Mouse (Mus musculus) stomach, embryonic 14.5 days (tissue): Measurements from ENCODE around the gene Mrpl28. TPM values are rescaled to one million over a fixed set of nuclear protein-coding genes. Genes with fewer than 3 reads are reported as not detected.
A peak's percentile ranks its signal among the peaks of the same experiment; 100 is the strongest.

Source experiments
- ATAC-seq: fragments of 200-750 bp; cut with Nextera tagmentation; 2 replicates; pipeline ENCODE4 v1.8.0; 2017; ENCODE audit warnings: low read depth, moderate TSS enrichment; ENCODE audit not compliant: insufficient number of reproducible peaks, insufficient read depth, low FRiP score
- H3K27ac ChIP-seq: fragments of 300-500 bp; sonication (generic); 2 replicates; pipeline ENCODE4 v1.5.1; 2014; ENCODE audit warnings: mild to moderate bottlenecking, low read length, moderate library complexity, mixed read lengths
- H3K27me3 ChIP-seq: fragments of 300-500 bp; sonication (generic); 2 replicates; pipeline ENCODE4 v1.6.1; 2014; ENCODE audit warnings: low read length, control low read depth, mixed read lengths; ENCODE audit not compliant: control insufficient read depth, insufficient read depth
- H3K36me3 ChIP-seq: fragments of 300-500 bp; sonication (generic); 2 replicates; pipeline ENCODE4 v1.6.1; 2014; ENCODE audit warnings: mild to moderate bottlenecking, control low read depth, low read length, moderate library complexity, mixed read lengths; ENCODE audit not compliant: control insufficient read depth, insufficient read depth
- H3K4me1 ChIP-seq: fragments of 300-500 bp; sonication (generic); 2 replicates; pipeline ENCODE4 v1.6.1; 2014; ENCODE audit warnings: low read length, control low read depth, mixed read lengths; ENCODE audit not compliant: control insufficient read depth, insufficient read depth
- H3K4me2 ChIP-seq: fragments of 300-500 bp; sonication (generic); replicated peaks from 2 replicates; pipeline ENCODE4 v1.6.1; 2014; ENCODE audit warnings: low read depth, low read length, control low read depth
- H3K4me3 ChIP-seq: fragments of 300-500 bp; sonication (generic); 2 replicates; pipeline ENCODE4 v1.5.1; 2014; ENCODE audit warnings: low read depth, low read length, control low read depth
- H3K9ac ChIP-seq: fragments of 300-500 bp; sonication (generic); replicated peaks from 2 replicates; pipeline ENCODE4 v1.6.1; 2014; ENCODE audit warnings: low read depth, mild to moderate bottlenecking, control low read depth, low read length, moderate library complexity, mixed read lengths
- H3K9me3 ChIP-seq: fragments of 300-500 bp; sonication (generic); 2 replicates; pipeline ENCODE4 v1.6.1; 2016; ENCODE audit warnings: low read depth, low read length, control low read depth; ENCODE audit not compliant: control insufficient read depth
- WGBS: fragments of 180-500 bp; shearing (Covaris S2); extraction: QIAGEN DNeasy Blood & Tissue Kit; methylation state at CpG from one replicate; pipeline ENCODE4 v1.1.7; 2014; 5-methylcytosine and 5-hydroxymethylcytosine counted together
- polyA plus RNA-seq: library from polyadenylated mRNA; unstranded; fragments of >200 nt; fragmentation: Nextera tagmentation; extraction: Ambion mirVana; gene quantifications from 2 replicates; pipeline ENCODE4 v1.2.1, GENCODE M21; 2014

The Mrpl28 gene
- 214 and 221 TPM in 2 replicates for polyA plus RNA-seq

- H3K4me1 ChIP-seq = peaks cover 7% of the 10 kb centered on the region; the same call in 1 of the 2 replicates
- H3K27ac ChIP-seq = no peak within 1 kb of the TSS
- peak; percentile 88 for ATAC-seq
- H3K36me3 ChIP-seq = peaks cover 26% of the 10 kb centered on the region
- 0% methylated on average over 32 of the region's 32 CpGs for WGBS
- H3K9ac ChIP-seq = peak within 1 kb of the TSS; percentile 62
- peak within 1 kb of the TSS; percentile 51 for H3K4me2 ChIP-seq
- H3K9me3 ChIP-seq = no peaks in the 10 kb centered on the region
- no peaks in the 10 kb centered on the region for H3K27me3 ChIP-seq
- peak within 1 kb of the TSS; percentile 83 for H3K4me3 ChIP-seq
These were observed at the start of gene Mrpl28 for GRCm38 (mm10) chr17:26123267-26123684. Gene Mrpl28, plus strand, starts transcription at chr17:26123500.

- Histone ChIP-seq H3K9ac (no peak overlapping the region), H3K4me3 (no peak overlapping the region), H3K9me3 (no peaks in the 10 kb centered on the region), H3K27ac (no peak overlapping the region), H3K36me3 (no peaks in the 10 kb centered on the region), H3K27me3 (no peaks in the 10 kb centered on the region), H3K4me2 (no peak overlapping the region), H3K4me1 (no peaks in the 10 kb centered on the region)
- 71% methylated on average over 3 of the region's 3 CpGs for WGBS
- ATAC-seq = no peak
These were observed 48.1 kb upstream of the Mrpl28 start for GRCm38 (mm10) chr17:26075246-26075645.

GRCm38 (mm10) chr17:26078851-26079250 lies 44.4 kb upstream of the Mrpl28 start:
- WGBS = 66% methylated on average over 2 of the region's 2 CpGs
- Histone ChIP-seq H3K4me1 (no peaks in the 10 kb centered on the region), H3K4me3 (no peak overlapping the region), H3K9me3 (no peaks in the 10 kb centered on the region), H3K27me3 (no peaks in the 10 kb centered on the region), H3K9ac (no peak overlapping the region), H3K27ac (no peak overlapping the region), H3K4me2 (no peak overlapping the region), H3K36me3 (peaks cover 7% of the 10 kb centered on the region; the same call in 1 of the 2 replicates)
- ATAC-seq = no peak

GRCm38 (mm10) chr17:26080867-26081266 lies 42.4 kb upstream of the Mrpl28 start:
- H3K4me2 ChIP-seq = no peak overlapping the region
- no peaks in the 10 kb centered on the region for H3K27me3 ChIP-seq
- no peak overlapping the region for H3K27ac ChIP-seq
- no peaks in the 10 kb centered on the region for H3K9me3 ChIP-seq
- H3K36me3 ChIP-seq = peaks cover 7% of the 10 kb centered on the region; the same call in 1 of the 2 replicates
- ATAC-seq = no peak
- no peak overlapping the region for H3K9ac ChIP-seq
- 30% methylated on average over 2 of the region's 2 CpGs for WGBS
- H3K4me1 ChIP-seq = no peaks in the 10 kb centered on the region
- no peak overlapping the region for H3K4me3 ChIP-seq

- no peak overlapping the region for H3K4me3 ChIP-seq
- no peak for ATAC-seq
- peaks cover 4% of the 10 kb centered on the region; the same call in 1 of the 2 replicates for H3K36me3 ChIP-seq
- WGBS = 88% methylated on average over 9 of the region's 9 CpGs
- no peak overlapping the region for H3K9ac ChIP-seq
- H3K9me3 ChIP-seq = no peaks in the 10 kb centered on the region
- H3K4me2 ChIP-seq = no peak overlapping the region
- H3K4me1 ChIP-seq = peaks cover 3% of the 10 kb centered on the region; the same call in 1 of the 2 replicates
- no peak overlapping the region for H3K27ac ChIP-seq
- H3K27me3 ChIP-seq = no peaks in the 10 kb centered on the region
These were observed 36.2 kb upstream of the Mrpl28 start for GRCm38 (mm10) chr17:26087059-26087564.

GRCm38 (mm10) chr17:26089905-26090632 lies 33.2 kb upstream of the Mrpl28 start, which contains the start of gene Decr2:
Gene Decr2, minus strand, starts transcription at chr17:26090337.
- Histone ChIP-seq H3K27ac (peak within 1 kb of the TSS; percentile 80), H3K27me3 (no peaks in the 10 kb centered on the region), H3K36me3 (no peaks in the 10 kb centered on the region), H3K4me3 (peak within 1 kb of the TSS; percentile 49), H3K4me2 (peak within 1 kb of the TSS; percentile 82), H3K9me3 (no peaks in the 10 kb centered on the region), H3K4me1 (peaks cover 11% of the 10 kb centered on the region; the same call in 1 of the 2 replicates), H3K9ac (peak within 1 kb of the TSS; percentile 60)
- WGBS = under 1% methylated on average over 31 of the region's 32 CpGs
- peak; percentile 93 for ATAC-seq

GRCm38 (mm10) chr17:26094531-26095110 lies 28.7 kb upstream of the Mrpl28 start:
- ATAC-seq = no peak
- H3K36me3 ChIP-seq = no peaks in the 10 kb centered on the region
- peak overlapping the region; percentile 80 for H3K9ac ChIP-seq
- peak overlapping the region; percentile 73 for H3K4me2 ChIP-seq
- peak overlapping the region; percentile 63 for H3K4me3 ChIP-seq
- 23% methylated on average over 9 of the region's 9 CpGs for WGBS
- peak overlapping the region; percentile 69 for H3K27ac ChIP-seq
- H3K9me3 ChIP-seq = no peaks in the 10 kb centered on the region
- H3K4me1 ChIP-seq = 0 out of 2 replicates have a peak, but pooled peaks cover 8% of the 10 kb centered on the region
- H3K27me3 ChIP-seq = no peaks in the 10 kb centered on the region

GRCm38 (mm10) chr17:26095121-26095740 lies 28.1 kb upstream of the Mrpl28 start, which contains the start of gene Nme4:
Gene Nme4, minus strand, starts transcription at chr17:26095602.
- WGBS = 2% methylated on average over 47 of the region's 47 CpGs
- H3K9me3 ChIP-seq = no peaks in the 10 kb centered on the region
- H3K4me3 ChIP-seq = peak within 1 kb of the TSS; percentile 63
- peak; percentile 66; the same call in 1 of the 2 replicates for ATAC-seq
- no peaks in the 10 kb centered on the region for H3K36me3 ChIP-seq
- H3K27me3 ChIP-seq = no peaks in the 10 kb centered on the region
- H3K27ac ChIP-seq = peak within 1 kb of the TSS; percentile 69
- peak within 1 kb of the TSS; percentile 80 for H3K9ac ChIP-seq
- peak within 1 kb of the TSS; percentile 73 for H3K4me2 ChIP-seq
- 0 out of 2 replicates have a peak, but pooled peaks cover 8% of the 10 kb centered on the region for H3K4me1 ChIP-seq
